Mouse (Mus musculus) naive thymus-derived CD4-positive, alpha-beta T cell, adult 2 months (primary cell): ENCODE results near the gene Thoc5.

ENCODE experiments used
- DNase-seq: peaks from one replicate; pipeline ENCODE4 v3.0.0-alpha.2; 2011; ENCODE audit warnings: low read depth

Gene Thoc5

DNA sequence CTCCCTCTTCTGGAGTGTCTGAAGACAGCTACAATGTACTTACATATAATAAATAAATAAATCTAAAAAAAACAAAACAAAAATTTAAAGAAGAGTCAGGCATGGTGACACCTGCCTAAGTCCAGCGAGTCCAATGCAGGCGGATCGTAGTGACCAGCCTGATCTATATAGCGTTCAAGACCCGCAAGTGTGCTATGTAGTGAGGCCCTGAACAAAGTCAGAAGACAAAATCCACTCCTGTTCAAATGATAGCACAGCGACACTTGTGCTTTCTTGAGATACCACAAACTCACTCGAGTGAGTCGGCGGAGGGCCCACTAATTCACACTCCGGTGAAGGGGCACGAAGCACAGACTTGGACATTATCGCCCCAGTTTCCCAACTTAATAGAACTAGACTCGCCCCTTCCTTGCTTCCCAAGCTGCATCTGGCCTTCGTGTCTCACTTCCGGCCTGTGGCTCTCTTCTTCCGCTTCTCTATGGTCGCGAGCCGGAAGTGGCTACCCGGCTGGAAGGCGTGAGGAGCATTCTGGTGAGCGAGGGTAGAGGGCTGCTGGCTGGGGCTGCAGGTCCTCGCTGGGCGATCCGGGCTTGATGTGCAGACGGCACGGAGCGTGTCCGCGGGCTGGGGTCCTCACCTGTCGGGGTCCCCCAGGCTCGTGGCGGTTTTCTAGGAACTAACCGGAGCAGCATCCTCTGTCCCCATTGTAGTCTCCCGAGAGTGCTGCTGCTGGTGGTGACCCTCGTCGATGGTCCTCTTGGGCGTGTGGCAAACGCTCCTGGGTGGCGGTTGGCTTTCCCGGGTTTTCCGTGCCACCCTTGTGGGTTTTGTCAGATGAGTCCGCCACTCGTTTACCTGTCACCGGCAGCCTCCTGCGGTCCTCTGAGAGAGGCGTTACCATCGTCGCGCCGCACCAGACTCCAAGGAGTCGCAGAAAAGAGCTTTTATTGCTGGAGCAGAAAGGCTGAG lies at the start of gene Thoc5:
Gene Thoc5, plus strand, starts transcription at position 473 of the 969 bp plus-strand sequence.
- peak; percentile 82 for DNase-seq

DNA sequence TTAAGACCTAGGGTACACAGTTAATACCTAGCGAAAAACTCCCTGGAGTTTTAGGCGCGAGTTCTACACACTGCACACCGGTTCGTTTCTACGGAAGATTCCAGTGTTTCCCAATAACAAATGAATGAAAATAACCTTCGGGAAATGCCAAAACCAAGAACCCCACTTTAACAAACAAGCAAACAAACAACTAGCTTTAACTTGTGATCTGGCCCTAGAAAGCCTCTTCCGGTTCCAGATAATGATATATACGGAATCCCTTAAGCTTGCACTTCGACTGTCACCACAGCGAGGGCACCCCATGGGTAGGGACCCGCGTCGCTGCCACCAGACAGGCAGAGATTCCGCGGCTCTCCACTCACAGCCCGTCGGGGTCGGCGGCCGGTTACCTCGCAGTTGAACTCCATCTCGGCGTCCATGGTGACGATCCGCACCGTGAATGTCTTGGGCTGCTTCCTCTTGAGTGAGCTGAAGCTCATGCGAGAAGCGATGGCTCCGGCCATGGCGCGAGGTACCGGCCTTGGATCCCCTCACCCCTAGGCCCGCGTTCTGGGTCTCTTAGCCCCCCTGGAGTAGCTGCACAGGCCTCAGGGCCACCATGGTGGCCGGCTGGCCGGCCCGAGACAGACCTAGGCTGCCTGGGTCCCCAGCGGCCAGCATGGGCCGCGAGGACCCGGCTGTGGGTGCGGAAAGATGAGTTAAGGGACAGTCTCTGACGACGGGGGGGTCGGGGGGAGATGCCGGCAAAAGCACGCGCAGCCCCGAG lies 46.5 kb upstream of the Thoc5 start:
- DNase-seq, result peak; percentile 69

DNA sequence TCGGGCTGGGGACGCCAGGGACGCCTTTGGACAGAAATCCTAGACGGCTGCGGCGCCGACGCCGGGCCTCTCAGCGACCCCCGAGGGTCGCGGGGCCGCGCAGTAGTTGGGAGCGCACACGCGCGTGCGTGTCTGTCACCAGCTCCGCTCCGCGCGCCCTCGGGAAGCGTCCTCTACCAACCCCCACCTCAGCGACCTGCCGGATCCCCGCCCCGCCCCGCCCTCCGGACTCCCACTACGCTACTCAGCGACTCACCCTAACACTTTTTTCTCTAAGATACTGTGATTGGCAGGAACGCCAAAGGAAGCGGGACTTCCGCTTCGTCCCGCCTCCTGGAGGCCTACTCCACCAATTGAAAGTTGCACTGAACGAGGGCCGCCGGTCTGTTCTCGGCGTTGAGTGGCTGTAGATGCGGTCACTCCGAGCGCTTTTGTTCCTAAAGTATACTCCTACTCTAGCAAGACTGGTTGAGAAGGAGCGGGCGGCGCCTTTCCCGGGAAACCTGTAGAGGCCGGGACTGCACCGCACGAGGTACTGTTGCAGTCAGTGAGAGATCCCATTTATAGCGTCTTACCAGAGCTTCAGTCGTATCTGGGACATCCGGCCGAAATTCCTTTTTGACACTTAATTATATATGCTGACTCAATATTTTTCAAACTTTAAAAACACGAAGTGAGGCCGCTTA lies 45.7 kb upstream of the Thoc5 start, which contains the start of gene Nf2:
Gene Nf2, minus strand, starts transcription at position 279 of the 686 bp plus-strand sequence.
- DNase-seq, result peak; percentile 95

DNA sequence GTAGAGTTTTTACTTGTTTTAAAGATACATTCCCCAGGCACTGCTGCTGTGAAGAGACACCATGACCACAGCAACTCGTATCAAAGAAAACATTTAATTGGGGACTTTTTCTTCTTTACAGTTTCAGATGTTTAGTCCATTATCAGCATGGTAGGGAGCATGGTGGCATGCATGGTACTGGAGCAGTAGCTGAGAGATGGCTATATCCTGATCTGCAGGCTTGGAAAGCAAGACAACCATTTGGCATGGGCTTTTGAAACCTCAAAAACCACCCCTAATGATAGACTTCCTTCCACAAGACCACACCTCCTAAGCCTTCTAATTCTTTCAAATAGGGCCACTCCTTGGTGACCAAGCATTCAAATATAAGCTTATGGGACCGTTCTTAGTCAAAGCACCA lies 44.7 kb upstream of the Thoc5 start:
- no peak for DNase-seq

DNA sequence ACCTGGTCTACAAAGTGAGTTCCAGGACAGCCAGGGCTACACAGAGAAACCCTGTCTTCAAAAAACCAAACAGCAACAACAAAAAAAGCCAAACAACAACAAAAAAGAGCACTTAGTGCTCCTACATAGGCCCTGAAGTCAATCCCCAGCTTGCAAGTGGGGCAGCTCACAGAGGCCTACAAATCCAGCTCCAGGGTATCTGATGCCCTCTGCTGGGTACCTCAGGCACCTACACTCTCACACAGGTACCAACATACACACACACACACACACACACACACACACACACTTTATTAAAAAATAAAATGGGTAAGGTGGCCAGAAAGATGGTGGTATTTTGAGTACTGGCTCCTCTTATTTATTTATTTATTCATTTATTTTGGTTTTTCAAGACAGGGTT lies 42.1 kb upstream of the Thoc5 start:
- DNase-seq, result no peak

DNA sequence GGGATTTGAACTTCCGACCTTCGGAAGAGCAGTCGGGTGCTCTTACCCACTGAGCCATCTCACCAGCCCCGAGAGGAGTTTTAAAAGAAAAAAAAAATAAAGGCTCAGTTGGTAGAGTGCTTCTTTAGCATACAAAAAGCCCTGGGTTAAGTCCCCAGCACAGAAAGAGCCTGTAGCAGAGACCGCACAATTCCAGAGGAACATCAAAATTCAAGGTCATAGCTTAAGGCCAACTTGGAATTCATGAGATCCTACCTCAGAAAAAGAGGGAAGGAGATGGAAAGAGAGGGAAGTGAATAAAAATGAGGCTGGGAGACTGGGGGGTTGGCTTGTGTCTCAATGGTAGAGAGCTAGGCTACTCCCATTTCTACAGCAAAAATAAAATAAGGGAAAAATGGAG lies 40.9 kb upstream of the Thoc5 start:
- no peak for DNase-seq

DNA sequence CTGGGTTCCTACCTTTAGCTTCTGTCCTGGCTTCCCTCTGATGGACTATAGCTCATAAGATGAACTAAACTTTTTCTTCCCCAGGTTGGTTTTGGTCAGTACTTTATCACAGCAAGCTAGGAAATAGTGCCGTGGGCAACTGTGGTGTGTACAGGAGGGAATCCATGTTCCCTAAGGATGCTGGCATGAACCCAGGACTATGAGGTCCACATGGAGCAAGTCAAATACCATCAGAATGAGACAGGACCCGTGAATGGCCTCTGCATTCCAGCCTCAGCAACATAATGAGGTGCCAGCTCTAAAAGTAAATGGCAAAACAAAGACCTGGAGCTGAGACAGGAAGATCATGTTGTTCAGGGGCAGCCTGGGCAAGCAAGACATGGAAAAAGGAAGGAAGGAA lies 36.7 kb upstream of the Thoc5 start:
- DNase-seq, result no peak

DNA sequence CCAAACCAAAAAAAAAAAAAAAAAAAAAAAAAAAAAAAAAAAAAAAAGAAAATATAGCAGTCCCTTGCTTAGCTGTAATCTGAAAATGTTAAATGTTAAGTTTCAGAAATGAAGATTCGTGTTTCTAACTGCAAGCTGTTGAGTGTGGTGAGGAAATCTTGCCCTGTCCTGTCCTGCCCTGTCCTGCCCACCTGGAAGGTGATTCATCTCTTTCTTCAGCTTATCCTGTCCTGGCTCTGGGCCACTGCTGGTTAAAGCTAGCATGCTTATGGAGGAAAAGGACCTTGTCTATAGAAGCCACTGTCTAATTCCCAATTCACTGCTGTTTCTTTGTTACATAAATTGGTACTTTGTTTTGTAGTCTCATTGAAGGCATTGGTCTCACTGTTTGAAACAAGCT lies 34.1 kb upstream of the Thoc5 start:
- no peak for DNase-seq

DNA sequence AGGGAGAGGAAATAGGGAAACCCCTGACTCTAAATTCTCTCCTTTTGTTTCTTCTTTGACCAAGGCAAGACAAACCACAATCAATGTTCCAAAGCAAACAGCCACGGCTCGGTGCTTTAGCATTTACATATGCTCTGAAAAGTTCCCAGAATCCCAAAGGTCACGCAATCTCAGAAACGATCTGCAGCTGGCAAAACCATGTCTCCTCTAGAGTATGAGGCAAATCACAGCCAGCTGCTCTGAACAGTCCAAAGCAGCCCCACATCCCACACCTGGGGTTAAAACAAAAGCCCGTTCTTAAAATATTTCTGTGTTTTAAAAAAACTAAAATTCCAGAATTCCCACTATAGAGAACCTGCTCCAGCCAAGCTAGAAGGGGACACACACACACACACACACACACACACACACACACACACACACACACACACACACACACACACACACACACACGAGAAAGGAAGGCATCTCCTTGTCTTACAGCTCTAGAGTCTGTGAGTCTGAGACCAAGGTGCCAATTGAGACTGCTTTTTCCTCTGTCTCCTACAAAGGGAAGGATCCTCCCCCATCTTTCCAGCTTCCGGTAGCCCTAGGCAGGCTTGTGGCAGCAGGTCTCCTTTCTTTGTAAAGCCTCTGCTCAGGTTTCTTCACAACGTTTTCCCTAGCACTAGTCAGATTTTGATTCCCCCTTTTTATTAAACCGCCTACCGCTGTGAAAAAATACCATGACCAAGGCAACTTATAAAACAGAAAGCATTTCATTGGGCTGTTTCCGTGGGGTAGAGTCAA lies 33.1 kb upstream of the Thoc5 start:
- DNase-seq, result no peak

DNA sequence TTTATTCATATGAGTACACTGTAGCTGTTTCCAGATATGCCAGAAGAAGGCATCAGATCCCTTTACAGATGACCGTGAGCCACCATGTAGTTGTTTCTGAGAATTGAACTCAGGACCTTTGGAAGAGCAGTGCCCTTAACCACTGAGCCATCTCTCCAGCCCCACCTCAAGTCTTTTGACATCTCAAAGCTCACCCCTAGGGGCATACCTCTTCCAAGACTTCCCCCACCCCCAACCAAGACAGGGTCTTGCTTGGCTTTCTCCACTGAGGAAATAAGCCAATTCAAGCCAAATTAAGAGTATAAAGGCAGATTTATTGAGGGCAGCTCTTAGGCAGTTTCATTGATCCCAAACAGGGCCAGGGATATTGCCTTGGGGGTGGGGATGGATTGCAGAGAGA lies 32.4 kb upstream of the Thoc5 start:
- no peak for DNase-seq

DNA sequence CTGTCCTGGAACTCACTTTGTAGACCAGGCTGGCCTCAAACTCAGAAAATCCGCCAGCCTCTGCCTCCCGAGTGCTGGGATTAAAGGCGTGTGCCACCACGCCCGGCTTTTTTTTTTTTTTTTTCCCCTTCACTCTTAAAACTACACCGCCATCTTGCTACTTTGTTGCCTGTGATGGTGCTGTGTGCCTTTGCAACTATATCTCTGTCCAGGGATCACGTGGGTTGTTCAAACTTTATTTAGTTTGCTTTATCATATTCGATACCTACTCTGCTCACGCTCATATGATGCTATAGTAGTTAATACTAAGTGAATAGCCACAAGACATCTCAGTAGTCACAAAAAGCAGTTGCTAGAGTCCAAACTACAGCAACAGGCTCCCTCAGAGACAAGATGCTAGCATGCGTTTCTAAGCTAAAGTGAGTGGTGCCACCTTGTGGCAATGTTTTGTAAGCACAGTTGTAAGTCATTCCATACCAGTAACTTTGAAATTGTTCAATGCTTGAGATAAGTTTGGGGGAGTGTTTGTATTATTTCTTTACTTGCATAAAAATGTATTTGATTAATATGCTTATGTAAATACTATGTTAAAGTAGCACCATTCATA lies 29.4 kb upstream of the Thoc5 start:
- peak; percentile 86 for DNase-seq

DNA sequence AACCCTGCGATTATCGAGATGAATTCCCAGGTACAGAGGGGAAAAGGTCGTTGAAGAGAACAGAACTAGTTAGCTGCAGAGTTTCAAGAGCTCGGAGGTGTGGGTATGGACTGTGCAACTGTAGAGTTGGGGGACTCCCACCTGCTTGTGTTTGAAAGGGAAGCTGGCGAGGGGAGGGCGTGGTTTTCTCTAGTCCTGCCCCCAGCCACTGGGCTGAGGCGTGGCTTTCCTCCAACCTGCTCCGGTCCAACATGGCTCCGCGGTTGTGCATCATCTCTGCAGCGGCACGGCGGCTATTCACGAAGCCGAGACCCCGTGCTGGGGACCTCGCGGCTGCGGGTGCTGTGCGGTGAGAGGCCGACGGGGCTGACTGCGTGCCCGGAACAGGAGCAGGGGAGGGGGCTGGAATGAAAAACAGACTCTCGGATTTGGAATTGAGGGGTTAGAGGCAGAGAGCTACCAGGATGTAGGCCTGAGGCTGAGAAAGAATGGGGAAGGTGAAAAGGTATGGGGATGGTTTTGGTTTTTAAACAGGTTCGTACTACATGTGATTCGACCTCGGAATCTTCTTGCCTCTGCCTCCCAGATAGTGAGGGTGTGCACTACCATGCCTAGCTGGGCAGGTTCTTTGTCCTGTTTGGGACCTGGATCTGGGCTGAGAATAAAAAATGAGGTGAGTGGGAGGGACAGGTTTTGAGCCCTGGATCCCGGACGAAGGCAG lies 21.2 kb upstream of the Thoc5 start, which contains the start of gene Nipsnap1:
Gene Nipsnap1, plus strand, starts transcription at position 197 of the 721 bp plus-strand sequence.
- peak; percentile 92 for DNase-seq

DNA sequence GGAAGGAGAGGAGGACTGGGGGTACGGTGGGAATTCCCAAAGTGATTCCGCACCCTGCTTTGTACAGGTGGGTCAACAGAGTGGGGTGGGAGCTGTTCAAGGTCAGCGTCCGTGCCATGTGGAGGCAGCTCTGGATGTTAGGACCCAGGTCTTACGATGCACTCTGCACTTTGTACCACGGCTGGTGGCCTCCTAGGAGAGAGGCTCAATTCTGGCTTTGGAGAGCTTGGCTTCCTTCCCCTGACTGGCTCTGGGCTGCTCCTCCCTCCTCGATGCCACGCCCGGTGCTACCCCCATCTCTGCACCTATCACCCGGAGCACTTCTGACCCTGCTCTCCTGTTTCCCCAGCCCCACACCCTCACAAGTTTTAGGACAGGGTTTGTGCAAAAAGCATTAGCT lies 20.6 kb upstream of the Thoc5 start:
- DNase-seq, result no peak

DNA sequence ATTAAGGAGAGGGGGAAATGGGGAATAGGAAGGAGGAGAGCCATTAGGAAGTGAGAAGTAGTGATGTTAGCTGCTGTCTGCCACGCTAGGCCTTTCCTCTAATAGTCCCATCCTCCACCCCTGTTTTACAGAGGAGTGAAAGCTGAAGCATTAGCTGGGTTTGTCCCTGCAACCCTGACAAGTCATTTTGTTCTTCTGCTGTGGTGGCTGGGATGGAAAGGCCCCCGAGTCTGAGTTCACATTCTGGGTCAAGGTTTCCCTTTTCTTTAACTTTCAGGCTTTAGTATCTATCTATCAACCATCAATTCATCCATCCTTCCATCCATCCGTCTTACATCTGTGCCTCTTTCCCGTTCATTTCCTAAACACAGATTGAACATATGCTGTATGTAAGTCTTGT lies 14.0 kb upstream of the Thoc5 start:
- no peak for DNase-seq

DNA sequence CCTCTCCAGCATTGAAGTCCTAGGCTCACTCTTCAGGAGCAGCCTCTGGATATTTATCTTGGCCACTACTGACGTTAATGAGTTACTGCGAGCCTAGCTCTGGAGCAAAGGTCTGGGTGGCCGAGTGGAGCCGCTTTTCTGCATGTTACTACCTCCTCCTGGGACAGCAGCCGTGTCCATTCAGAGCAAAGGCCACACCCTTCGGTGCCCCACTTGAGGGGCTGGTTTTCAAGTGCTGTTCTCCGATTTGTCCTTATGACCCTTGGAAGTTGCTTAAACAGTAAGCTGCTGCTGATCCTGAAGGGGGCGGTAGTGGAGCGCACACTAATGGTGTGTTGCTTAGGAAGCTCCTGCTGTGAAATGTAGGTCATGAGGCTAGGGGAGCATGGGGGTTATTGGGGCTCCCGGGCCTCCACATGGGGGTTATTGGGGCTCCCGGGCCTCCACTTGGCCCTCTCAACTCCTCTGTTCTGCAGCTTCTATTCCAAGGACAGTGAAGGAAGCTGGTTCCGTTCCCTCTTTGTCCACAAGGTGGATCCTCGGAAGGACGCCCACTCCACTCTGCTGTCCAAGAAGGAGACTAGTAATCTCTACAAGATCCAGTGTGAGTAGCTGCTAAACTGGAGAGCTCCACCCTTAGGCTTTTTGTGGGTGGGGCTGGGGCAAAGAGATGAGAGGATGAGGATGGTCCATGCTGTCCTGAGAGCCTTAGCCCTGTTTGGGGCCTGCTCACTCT lies 12.1 kb upstream of the Thoc5 start:
- DNase-seq, result no peak

DNA sequence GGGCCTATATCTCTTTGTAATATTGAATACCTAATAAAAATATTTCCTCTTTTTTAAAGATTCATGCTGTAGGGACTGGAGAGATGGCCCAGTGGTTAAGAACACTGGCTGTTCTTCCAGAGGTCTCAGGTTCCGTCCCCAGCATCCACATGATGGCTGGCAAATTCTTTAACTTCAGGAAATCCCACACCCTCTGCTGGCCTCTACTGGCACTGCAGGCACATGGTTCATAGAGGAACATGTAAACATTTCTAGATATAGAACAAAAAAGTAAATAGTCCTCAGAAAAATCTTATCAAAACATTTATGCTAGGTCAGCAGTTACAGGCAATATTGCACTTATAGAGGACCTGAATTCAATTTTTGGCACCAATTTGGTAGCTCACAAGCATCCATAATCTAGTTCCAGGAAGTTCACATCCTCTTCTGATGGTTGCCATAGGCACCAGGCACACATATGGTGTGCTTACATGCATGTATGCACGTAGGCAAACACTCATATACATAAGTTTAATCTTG lies 9.7 kb upstream of the Thoc5 start:
- DNase-seq, result peak; percentile 73

DNA sequence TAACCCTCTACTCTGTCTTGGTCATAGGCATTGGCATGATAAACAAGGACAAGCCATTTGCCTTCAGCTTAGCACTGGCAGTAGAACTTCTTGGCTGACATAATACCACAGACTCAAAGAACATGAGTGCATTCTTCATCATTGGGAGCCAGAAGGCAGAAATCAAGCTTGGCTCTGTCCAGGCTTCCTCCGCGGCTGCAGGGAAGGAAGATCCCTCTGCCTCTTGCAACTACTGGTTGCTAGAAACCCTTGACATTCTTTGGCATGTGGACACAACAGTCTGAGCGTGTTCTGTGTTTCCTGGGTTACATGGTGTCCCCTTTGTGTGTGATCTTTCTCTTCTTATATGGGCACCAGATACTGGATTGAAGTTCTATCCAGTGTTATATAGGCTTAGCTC lies 8.1 kb upstream of the Thoc5 start:
- no peak for DNase-seq

DNA sequence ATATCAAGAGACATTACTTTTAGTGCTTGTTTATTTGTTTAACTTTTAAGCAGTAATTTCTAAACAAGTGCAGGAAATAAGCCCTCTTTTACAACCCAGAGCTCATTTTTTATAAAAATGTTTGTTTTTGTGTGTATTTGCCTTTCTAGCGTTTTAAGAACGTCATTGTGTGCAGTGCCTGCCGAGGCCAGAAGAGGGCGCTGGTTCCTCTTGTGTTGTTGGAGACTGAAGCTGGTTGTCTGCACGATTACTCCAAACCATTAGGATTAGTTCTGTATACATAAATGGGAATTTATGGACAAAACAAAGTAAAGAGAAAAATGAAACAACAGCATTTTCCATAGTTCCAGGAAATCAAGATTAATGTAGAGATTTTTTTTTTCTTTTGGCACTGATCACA lies 5.3 kb downstream of the Thoc5 start:
- DNase-seq, result peak; percentile 47

DNA sequence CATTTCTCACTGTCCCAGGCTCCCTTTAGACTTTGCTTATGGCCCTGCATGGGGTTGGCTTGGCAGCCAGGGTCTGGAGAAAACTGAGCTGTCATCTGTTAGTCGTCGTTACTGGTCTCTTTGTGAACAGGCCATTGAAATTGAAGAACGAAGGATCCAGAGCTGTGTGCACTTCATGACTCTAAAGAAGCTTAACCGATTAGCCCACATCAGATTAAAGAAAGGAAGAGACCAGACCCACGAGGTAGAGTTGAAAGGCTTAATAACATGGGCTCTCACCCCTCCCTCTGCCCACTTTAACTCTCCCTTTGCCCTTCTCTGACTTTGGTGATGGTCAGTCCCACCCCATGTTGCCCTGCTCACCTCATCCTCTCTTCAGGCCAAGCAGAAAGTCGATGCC lies 6.8 kb downstream of the Thoc5 start:
- no peak for DNase-seq

DNA sequence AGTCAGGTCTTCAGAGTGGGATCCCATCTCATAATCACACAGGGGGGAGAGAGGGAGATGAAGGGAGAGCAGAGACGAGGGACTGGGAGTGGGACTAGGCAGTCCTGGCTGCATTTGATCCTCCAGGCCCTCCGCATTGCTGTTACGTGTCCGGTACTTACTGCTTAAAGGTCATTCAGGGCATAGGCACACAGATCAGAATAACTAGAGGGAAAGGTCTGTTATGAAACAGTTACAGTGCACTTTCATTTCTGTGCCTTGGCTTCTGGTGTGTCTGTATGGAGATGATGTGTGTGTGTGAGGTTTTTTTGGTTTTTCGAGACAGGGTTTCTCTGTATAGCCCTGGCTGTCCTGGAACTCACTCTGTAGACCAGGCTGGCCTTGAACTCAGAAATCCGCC lies 11.1 kb downstream of the Thoc5 start:
- DNase-seq, result no peak
